Mouse (Mus musculus) gastrocnemius, postnatal 14 days (tissue): Measurements from ENCODE around the gene Zranb3. TPM values are rescaled to one million over a fixed set of nuclear protein-coding genes. Genes with fewer than 3 reads are reported as not detected.
"Not testable (repeated sequence)": the region's sequence is repeated elsewhere in the genome, so short reads cannot be mapped to it uniquely, and the experiment has no call there.

Source experiments
- DNase-seq: peaks from one replicate; pipeline ENCODE4 v3.0.0; 2021; ENCODE audit warnings: mixed read lengths
- intact Hi-C: fragments of 180-260 bp; cut with DNase I; formaldehyde crosslinking; loops from one replicate; pipeline ENCODE4 v1.15.1; 2025; ENCODE audit warnings: low total_unique reads
- total RNA-seq, 2 experiments: library from RNA; stranded (reverse); gene quantifications; 2 replicates each; pipeline ENCODE4 v1.2.3; 2021

Gene Zranb3
- total RNA-seq, 2 experiments from 2014 or later, result 3.9 to 5.3 TPM

DNA sequence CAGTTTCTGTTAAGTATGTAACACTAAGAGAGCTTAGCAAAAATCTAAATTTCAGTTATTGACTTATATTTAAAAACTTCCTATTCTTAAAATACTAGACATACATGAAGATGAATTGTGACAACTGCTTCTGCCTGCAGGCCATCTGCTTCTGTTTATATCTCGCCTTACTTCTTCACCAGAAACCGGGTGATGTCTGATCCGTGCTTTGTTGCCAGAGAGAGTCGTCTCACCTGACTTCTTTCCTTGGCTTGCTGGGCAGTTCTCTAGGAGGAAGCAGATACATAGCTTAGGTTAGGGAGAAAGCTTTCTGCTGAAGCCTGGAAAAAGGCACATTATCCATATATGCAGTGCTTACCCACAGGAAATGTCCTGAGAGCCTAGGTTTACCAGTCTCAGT lies 148.0 kb downstream of the Zranb3 start:
- DNase-seq, result no peak
- intact Hi-C loops, result no loop called here

DNA sequence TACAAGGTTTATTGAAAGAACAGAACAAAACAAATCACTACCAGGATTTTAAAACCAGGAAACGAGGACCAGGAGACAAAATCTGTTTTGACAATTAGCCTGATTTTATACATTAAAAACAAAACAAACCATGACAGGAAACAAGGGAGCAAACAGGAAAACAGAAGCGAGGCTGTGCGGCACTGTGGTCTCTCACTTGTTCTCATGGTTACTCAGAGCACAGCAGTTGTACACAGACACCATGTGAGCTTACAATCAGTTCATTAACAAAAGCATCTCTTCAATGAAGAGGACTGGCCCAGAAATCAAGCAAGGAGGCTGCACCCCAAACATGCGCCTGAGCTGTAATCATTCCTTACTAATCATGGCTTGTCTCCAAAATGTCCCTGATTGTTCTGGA lies 148.6 kb downstream of the Zranb3 start:
- DNase-seq, intact Hi-C loops: not testable (repeated sequence)

DNA sequence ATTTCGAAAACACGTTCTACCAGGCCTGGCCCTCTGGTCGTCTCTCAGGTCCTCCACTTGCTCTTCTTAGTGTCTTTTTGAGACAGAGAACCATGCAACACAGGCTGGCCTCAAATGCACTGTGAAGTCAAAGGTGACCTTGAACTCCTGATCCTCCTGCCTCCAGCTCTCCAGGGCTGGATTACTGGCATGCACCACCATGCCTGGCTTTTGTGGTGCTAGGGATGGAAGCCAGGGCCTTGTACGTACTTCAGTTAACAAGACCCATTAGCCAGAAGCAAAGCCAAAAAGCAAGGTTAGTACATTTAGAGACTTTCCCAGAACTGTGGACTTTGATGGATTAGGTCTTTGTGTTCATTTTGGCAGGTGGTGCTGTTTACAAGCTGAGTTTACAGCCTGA lies 150.6 kb downstream of the Zranb3 start:
- no peak for DNase-seq
- intact Hi-C loops, result no loop called here

DNA sequence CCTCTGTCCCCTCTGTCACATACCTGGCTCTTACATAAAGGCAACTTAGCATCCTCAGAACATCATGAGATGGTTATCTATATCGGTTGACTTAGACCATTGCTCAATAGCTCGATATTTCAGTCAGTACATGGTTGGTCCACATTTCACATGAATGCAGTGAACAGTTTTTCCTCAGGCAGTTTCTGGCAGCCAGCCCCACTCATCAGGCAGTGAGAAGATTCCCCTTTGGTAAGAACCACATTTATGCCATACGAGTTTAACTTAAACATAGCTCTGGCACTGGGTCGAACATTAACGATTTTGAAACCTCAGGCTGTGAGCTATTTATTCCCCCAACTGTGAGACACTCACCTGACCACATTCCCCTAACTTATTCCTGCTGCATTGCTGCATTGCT lies 154.1 kb downstream of the Zranb3 start:
- DNase-seq, result no peak
- intact Hi-C loops, result loop anchor here (10.0 kb wide), 1 partner anchor 196 kb away; no protein-coding TSS in a partner anchor

DNA sequence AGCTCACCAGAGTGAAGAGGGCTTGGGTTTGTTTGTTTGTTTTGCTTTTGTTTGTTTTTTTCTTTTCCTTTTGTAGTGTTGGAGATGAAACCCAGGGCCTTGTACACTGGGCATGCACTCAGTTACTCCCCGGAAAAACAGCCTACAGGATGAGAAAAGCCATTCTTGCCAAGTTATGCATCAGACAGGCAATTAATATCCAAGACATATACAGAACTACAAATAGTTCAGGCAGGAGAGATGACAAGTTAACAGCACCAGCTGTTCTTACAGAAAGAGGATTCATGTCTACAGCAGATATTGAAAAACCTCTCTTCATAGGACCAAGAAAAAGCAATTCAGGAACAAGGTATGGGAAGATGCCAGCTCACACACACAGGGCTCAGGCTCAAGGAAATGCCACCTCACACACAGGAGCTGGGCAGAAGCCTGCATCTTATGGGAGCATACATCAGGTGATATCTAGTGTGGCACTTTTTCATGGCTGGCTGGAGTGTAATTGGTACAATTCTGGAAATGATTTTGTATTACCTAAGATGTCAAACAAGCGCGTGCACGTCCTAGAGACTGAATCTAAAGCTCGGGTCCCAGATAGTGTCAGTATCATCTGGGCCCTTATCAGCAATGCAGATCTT lies 156.1 kb downstream of the Zranb3 start:
- intact Hi-C loops, result loop anchor here (10.0 kb wide), 1 partner anchor 198 kb away; no protein-coding TSS in a partner anchor
- no peak for DNase-seq

DNA sequence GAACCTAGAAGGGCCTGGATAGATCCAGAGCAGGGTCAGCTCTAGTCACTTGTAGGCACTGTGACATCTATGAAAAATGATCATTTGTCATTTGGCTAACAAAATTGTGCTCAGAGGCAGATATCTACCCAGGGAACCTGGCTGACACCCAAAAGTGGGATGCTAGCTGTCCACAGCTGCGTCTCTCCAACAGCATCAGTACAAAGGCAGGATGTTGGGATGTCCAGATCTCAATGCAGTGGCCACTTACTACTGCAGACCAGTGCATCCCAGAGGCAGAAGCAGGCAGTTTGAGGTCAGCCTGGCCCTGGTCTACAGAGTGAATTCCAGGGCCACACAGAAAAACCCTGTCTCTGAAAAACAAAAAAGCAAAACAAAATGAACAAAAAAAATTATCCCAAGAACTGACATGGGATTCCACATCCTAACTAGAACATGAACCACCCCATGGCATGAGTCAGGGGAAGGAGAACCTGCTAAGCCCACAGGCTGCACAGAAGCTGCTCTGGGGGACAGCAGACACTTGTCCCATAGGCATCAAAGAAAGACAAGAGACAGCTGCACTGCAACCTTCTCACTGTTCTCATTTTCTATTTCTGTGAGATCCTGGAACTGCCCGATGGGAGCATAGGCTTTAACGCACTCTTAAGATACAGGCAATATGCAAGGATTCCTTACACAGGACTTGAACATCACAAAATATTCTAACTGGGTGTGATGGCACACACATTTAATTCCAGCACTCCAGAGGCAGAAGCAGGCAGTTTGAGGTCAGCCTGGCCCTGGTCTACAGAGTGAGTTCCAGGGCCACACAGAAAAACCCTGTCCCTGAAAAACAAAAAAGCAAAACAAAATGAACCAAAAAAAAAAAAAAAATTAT lies 156.9 kb downstream of the Zranb3 start:
- intact Hi-C loops, result loop anchor here (10.0 kb wide), 1 partner anchor 199 kb away; no protein-coding TSS in a partner anchor
- DNase-seq, result peak; percentile 31

DNA sequence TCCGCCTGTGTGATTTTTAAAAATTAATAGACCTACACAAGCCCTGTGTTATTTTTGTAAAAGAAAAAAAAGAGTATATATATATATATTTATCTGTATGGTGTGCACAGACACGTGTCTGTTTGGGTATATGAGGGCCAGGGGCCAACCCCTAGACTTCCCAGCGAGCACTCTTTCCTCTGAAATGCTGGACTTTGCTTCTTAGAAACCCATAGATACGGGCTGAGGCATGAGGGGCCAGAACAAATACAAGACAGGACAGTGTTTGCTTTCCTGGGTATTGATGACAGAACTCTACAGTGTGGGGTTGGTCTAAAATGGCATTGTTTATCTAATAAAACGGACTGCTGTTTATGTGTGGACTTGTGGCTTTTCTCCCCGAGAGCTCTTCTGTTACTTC lies 159.3 kb downstream of the Zranb3 start:
- no peak for DNase-seq
- intact Hi-C loops, result loop anchor here (10.0 kb wide), 1 partner anchor 201 kb away; no protein-coding TSS in a partner anchor

DNA sequence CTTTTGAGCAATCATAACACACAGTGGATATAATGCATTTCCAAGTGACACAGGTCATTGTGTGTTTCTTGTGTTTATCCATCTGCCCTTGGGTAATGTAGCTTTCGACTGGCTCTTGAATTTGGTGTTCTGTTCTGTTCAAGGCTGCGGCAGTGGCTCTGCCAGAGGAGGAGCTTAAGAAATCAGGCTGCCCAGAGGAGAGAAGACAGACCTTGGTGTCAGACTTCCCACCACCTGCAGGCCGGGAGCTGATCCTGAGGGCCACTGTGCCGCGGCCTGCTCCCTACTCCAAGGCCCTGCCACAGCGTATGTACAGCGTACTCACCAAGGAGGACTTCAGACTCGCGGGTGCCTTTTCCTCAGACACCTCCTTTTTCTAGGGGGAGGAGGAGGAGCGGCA lies 160.6 kb downstream of the Zranb3 start:
- no peak for DNase-seq
- intact Hi-C loops, result loop anchor here (10.0 kb wide), 1 partner anchor 203 kb away; no protein-coding TSS in a partner anchor

DNA sequence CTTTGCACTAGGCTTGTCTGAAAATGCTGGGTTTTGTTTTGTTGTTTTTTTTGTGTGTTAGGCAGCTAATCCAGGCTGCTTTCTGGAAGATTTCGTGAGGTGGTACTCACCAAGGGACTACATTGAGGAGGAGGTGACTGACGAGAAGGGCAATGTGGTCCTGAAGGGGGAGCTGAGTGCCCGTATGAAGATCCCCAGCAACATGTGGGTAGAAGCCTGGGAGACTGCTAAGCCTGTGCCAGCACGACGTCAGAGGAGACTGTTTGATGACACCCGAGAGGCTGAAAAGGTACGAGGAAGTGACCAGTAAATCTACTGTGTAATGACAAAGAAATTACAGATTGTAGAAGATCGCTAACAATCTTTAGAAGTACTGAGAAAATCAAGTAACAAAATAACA lies 165.6 kb downstream of the Zranb3 start:
- peak; percentile 44 for DNase-seq

DNA sequence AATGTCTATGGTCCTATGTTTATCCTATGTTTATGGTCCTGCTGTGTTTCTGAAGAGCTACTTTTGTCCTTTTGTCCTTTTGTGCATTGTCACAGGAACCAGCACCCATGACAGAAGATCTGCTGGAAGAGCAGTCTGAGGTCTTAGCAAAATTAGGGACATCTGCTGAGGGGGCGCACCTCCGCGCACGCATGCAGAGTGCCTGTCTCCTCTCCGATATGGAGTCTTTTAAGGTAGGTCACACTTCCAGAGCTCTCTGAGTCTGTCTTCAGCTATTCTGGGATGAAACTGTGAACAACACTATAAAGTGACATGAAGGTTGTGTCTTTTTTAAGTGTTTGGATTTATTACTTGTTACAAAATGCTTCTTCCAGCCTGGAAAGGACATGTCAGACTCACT lies 168.5 kb downstream of the Zranb3 start:
- DNase-seq, result no peak
- intact Hi-C loops, result no loop called here

More for the DNA sequence above, 165.6 kb downstream of the Zranb3 start:
- intact Hi-C loops, result no loop called here

DNA sequence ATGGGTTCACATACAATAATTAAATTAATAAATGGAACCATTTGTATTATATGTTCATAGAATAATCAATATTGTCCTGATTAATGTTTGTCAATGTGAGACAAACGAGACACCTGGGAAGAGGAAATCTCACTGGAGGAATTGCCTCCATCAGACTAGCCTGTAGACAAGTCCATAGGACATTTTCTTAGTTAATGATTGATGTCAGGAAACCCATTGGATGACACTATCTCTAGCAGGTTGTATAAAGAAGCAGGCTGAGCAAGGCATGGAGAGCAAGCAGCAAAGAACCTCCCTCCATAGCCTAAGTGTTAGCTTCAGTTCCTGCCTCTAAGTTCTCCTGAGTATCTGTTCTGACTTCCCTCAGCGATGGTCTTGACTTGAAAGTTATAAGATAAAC lies 169.4 kb downstream of the Zranb3 start:
- DNase-seq, result no peak
- intact Hi-C loops, result no loop called here

DNA sequence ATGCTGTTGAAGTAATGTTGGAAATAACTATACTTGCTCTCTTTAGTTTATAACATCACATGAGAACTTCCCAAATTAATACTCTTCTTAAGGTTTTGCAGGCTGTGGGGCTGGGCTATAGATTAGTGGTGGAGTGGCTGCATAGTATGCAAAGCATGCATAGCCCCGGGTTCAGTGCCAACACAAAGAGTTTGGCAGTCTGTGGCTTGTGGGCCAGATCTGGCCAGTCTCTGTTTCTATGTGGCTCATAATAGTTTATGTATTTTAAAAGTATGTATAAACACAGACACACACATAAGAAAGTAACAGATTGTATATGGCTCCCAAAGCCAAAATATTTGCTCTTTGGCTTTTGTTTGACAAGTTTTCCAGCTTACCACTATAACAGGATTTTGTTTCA lies 187.0 kb downstream of the Zranb3 start:
- intact Hi-C loops, result no loop called here
- no peak for DNase-seq

DNA sequence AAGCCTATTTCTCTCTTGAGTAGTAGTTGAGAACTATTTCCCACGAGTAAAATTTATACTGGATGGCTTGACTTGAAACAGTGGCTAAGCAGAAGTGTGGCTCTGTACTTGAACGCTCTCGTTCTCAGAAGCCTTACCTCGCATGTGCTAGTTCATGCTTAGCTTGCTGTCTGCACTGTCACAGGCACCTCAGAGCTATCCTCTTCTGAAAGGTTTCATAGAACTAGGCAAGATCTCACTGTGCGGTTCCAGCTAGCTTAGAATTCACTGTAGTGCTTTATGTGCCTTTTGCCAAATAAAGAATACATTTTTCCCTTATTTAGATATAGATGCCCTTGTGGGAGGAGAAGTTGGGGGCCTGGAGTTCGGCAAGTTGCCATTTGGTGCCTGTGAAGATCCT lies 187.5 kb downstream of the Zranb3 start:
- intact Hi-C loops, result no loop called here
- DNase-seq, result no peak

DNA sequence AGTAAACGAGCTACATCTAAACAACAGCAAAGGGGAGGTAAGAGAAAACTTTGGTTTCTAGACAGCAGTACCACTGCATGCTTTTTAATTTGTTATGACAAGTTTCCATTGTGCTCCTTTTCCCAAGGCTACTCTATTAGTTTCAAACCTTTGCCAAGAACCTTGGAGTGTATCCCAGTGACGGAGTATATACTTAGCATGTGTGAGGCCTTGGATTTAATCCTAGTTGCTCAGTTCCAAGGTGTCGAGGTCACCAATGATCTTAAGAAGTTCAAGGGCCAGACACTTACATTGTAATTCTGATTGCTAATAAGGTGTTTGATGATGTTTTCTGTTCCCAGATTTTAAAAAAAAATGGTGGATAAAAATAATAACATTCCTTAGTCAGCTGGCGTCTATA lies 189.7 kb downstream of the Zranb3 start:
- intact Hi-C loops, result no loop called here

DNA sequence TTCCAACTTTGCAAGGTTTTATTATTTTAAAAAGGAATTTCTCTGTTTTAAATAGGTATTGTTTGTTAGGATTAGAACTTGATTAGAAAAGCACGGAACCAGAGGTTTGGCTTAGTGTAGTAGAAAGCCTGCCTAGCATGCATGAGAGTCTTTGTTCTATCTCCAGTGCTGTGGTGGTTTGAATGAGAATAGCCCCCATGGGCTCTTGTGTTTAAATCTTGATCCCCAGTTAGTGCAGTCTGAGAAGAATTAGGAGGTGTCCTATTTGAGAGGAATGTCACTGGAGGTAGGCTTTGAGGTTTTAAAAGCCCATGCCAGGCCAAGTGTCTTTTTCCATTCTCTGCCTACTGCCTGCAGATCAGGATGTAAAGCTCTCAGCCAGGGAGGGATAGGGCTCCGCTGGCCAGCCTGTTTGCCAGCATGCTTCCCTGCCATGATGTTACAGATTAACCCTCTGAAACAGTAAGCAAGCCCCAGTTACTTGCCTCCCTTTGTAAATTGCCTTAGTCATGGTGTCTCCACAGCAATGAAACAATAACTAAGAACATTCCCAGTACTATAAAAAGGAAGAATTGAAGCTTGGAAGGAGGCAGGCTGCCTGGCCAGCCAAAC lies 198.0 kb downstream of the Zranb3 start:
- DNase-seq, result no peak
- intact Hi-C loops, result loop anchor here (5.0 kb wide), 1 partner anchor 73 kb away; no protein-coding TSS in a partner anchor

More for the DNA sequence above, 189.7 kb downstream of the Zranb3 start:
- DNase-seq, result no peak

Other genes starting within 250 kb of the Zranb3 start
- gene Map3k19, start 248.0 kb downstream of the Zranb3 start, total RNA-seq, result not detected
- gene Rab3gap1, start 234.3 kb downstream of the Zranb3 start, total RNA-seq, result 10 to 100 TPM; 22.0 to 23.9 TPM
- gene R3hdm1, start 254 bp upstream of the Zranb3 start, total RNA-seq, result 10 to 100 TPM; 44.9 to 57.4 TPM
- 10 to 100 TPM; 34.5 to 37.9 TPM for gene Ubxn4, start 140.9 kb upstream of the Zranb3 start, total RNA-seq
- not detected for gene Lct, start 225.3 kb upstream of the Zranb3 start, total RNA-seq